Mouse (Mus musculus) neural tube, embryonic 14.5 days (tissue): ENCODE data around the gene Akr7a5. TPM values are rescaled to one million over a fixed set of nuclear protein-coding genes. Genes with fewer than 3 reads are reported as not detected.

Source experiments
- ATAC-seq: fragments of 200-750 bp; cut with Nextera tagmentation; 2 replicates; pipeline ENCODE4 v1.8.0; 2017; ENCODE audit warnings: low read depth, mild to moderate bottlenecking, moderate TSS enrichment, moderate library complexity
- H3K27ac ChIP-seq: fragments of 300-500 bp; sonication (generic); 2 replicates; pipeline ENCODE4 v1.5.1; 2014; ENCODE audit warnings: low read depth, mild to moderate bottlenecking, control low read depth, low read length, moderate library complexity, mixed read lengths
- H3K27me3 ChIP-seq: fragments of 300-500 bp; sonication (generic); 2 replicates; pipeline ENCODE4 v1.6.1; 2014; ENCODE audit warnings: low read length; ENCODE audit not compliant: control insufficient read depth, insufficient read depth
- H3K36me3 ChIP-seq: fragments of 300-500 bp; sonication (generic); 2 replicates; pipeline ENCODE4 v1.6.1; 2014; ENCODE audit warnings: low read length, mixed read lengths; ENCODE audit not compliant: control insufficient read depth, insufficient read depth
- H3K4me1 ChIP-seq: fragments of 300-500 bp; sonication (generic); 2 replicates; pipeline ENCODE4 v1.6.1; 2014; ENCODE audit warnings: low read length; ENCODE audit not compliant: control insufficient read depth, insufficient read depth
- H3K4me2 ChIP-seq: fragments of 300-500 bp; sonication (generic); 2 replicates; pipeline ENCODE4 v1.6.1; 2014; ENCODE audit warnings: mild to moderate bottlenecking, low read depth, low read length, control low read depth
- H3K4me3 ChIP-seq: fragments of 300-500 bp; sonication (generic); 2 replicates; pipeline ENCODE4 v1.5.1; 2014; ENCODE audit warnings: low read depth, low read length, control low read depth, mixed read lengths
- H3K9ac ChIP-seq: fragments of 300-500 bp; sonication (generic); replicated peaks from 2 replicates; pipeline ENCODE4 v1.6.1; 2014; ENCODE audit warnings: low read depth, mild to moderate bottlenecking, control low read depth, low read length, mixed read lengths
- H3K9me3 ChIP-seq: fragments of 300-500 bp; sonication (generic); 2 replicates; pipeline ENCODE4 v1.6.1; 2016; ENCODE audit warnings: low read length; ENCODE audit not compliant: control insufficient read depth
- WGBS: fragments of 180-500 bp; shearing (Covaris S2); extraction: QIAGEN DNeasy Blood & Tissue Kit; methylation state at CpG from one replicate; pipeline ENCODE4 v1.1.7; 2014; 5-methylcytosine and 5-hydroxymethylcytosine counted together
- polyA plus RNA-seq: library from polyadenylated mRNA; unstranded; fragments of >200 nt; fragmentation: Nextera tagmentation; extraction: Ambion mirVana; gene quantifications from 2 replicates; pipeline ENCODE4 v1.2.1, GENCODE M21; 2014

Akr7a5 gene
- polyA plus RNA-seq, 1 experiment from 2014 or later = 52.8 TPM

DNA sequence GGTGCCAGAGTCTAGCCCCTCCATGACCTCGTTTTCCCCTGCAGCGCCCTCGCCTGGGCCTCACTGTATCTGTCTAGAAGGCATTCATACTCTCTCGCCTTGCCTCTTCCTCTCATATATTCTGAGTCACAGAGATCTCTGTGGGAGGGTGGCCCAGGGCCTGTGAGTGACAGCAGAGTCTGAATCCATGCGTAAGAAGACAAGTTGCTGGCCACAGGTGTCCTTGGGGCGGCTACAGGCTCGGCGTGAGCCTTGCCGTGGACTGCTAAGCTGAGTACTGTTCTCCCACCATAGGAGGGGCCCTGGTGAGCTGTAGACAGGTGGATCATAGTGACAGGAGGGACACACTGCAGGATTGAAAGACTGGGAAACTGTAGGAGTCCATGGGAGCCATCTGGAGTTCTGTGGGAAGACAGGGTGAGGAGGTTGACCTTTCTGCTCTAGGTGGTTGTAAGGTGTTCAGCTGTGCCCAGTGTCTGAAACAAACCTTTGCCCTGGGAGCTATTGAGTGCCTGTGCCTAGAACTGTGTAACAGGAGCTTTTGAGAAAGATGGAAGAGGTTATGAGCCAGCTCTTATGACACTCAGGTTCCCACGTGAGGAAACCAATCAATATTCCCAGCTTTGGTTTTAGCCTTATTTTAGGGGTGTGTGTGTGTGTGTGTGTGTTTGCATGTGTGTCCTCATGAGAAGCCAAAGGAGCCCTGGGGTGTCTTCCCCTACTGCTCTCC is 37.4 kb upstream of the Akr7a5 start:
- H3K36me3 ChIP-seq = no peaks in the 10 kb centered on the region
- no peak overlapping the region for H3K9ac ChIP-seq
- 93% methylated on average over 10 of the region's 10 CpGs for WGBS
- H3K4me1 ChIP-seq = no peaks in the 10 kb centered on the region
- H3K27me3 ChIP-seq = no peaks in the 10 kb centered on the region
- no peak overlapping the region for H3K4me3 ChIP-seq
- no peaks in the 10 kb centered on the region for H3K9me3 ChIP-seq
- no peak overlapping the region for H3K27ac ChIP-seq
- ATAC-seq = no peak
- no peak overlapping the region for H3K4me2 ChIP-seq

DNA sequence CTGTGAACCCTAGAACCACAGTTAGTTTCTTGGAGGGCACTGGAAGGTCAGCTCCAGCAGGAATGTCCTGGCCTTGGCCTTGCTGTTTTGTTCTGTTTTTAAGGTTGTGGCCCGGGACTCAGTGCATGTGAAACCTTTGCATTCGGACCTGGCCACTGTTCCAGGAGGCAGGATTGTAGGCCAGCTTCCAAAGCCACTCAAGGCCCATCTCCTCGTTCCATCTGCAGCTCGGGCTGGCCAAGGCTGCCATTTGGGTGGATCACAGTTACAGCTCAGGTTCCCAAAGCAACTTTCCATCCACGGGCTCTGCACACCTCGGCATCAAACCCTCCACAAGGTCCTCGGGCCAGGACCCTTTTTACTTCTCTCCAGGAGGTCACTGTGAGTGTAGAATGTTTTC is 36.0 kb upstream of the Akr7a5 start:
- Histone ChIP-seq H3K27me3 (no peaks in the 10 kb centered on the region), H3K4me1 (no peaks in the 10 kb centered on the region), H3K36me3 (no peaks in the 10 kb centered on the region), H3K9ac (no peak overlapping the region), H3K4me3 (no peak overlapping the region), H3K27ac (no peak overlapping the region), H3K9me3 (no peaks in the 10 kb centered on the region), H3K4me2 (no peak overlapping the region)
- 95% methylated on average over 7 of the region's 7 CpGs for WGBS
- ATAC-seq = no peak

DNA sequence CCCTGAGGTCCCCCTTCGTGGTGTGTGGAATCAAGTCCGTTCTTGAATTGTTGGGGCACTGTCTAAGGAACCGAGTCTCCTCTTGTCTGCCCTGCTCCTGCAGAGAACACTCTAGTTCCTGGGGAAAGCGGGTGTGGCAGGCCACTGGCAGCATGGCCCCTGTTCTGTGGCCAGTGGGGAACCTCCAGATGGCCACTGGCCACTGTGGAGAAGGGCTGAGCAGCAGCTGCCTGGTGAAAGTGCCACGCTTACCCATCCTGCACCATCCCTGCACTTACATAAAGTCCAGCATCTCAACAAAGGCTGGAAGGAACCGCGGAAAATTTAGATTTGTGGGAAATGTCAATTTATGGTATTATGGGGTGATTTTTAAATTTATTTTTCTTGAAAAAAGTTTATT is 34.1 kb upstream of the Akr7a5 start:
- no peaks in the 10 kb centered on the region for H3K4me1 ChIP-seq
- H3K27ac ChIP-seq = no peak overlapping the region
- no peak overlapping the region for H3K4me2 ChIP-seq
- H3K27me3 ChIP-seq = no peaks in the 10 kb centered on the region
- no peak overlapping the region for H3K4me3 ChIP-seq
- H3K9me3 ChIP-seq = no peaks in the 10 kb centered on the region
- H3K9ac ChIP-seq = no peak overlapping the region
- WGBS = 87% methylated on average over 7 of the region's 7 CpGs
- ATAC-seq = no peak
- H3K36me3 ChIP-seq = peaks cover 13% of the 10 kb centered on the region

DNA sequence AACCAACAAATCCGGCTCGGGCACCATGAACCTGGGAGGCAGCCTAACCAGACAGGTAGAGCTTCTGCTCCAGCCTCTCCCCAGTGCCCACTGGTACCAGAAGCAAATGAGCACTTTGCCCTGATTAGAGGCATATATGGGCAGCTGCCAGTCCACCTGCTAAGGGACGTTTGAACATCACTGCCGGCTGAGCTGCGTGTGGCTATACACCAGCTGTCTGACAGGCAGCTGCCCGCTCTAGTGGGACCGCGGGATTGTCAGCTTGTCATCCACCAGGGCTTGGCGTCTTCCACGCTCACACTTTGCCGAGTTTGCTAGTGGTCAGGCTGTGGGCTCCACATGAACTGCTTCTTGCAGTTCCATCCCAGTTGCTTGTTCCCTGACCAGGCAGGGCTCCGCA is 30.0 kb upstream of the Akr7a5 start:
- H3K36me3 ChIP-seq = peaks cover 25% of the 10 kb centered on the region
- 93% methylated on average over 12 of the region's 12 CpGs for WGBS
- no peak for ATAC-seq

DNA sequence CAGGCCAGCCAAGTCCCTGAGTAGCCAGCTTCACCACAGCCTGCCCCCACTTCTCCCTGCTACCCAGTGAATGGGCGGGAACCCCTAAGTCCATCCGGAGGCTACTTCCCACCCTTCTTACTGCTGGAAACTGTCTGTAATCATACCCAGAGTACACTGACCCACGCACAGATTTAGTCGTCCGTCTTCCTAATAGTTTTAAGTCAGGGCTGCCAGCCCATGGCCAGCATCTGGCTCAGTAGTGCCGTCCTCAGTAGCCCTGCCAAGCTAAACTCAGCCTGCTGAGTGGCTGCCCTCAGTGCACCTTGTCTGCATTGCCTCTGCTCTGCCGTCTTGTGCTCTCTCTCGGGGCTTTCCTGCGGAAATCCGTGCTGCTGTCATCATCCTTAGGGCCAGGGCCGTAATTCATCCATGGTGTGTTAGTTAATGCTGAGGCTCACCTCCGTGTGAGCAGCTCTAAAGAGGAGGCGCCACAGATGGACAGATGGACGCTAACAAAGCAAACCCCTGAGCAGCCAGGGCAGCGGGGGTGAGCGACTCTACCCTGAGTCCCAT is 28.7 kb upstream of the Akr7a5 start:
- H3K4me3 ChIP-seq = no peak overlapping the region
- peaks cover 3% of the 10 kb centered on the region; the same call in 1 of the 2 replicates for H3K4me1 ChIP-seq
- H3K9ac ChIP-seq = no peak overlapping the region
- WGBS = 49% methylated on average over 16 of the region's 16 CpGs
- ATAC-seq = no peak
- no peaks in the 10 kb centered on the region for H3K9me3 ChIP-seq
- peaks cover 25% of the 10 kb centered on the region for H3K36me3 ChIP-seq
- no peak overlapping the region for H3K4me2 ChIP-seq
- no peaks in the 10 kb centered on the region for H3K27me3 ChIP-seq
- H3K27ac ChIP-seq = no peak overlapping the region

More for the DNA sequence above, 30.0 kb upstream of the Akr7a5 start:
- H3K9ac ChIP-seq = no peak overlapping the region
- H3K27me3 ChIP-seq = no peaks in the 10 kb centered on the region
- H3K4me3 ChIP-seq = no peak overlapping the region
- H3K4me2 ChIP-seq = no peak overlapping the region
- H3K9me3 ChIP-seq = no peaks in the 10 kb centered on the region
- peaks cover 3% of the 10 kb centered on the region; the same call in 1 of the 2 replicates for H3K4me1 ChIP-seq
- H3K27ac ChIP-seq = no peak overlapping the region

DNA sequence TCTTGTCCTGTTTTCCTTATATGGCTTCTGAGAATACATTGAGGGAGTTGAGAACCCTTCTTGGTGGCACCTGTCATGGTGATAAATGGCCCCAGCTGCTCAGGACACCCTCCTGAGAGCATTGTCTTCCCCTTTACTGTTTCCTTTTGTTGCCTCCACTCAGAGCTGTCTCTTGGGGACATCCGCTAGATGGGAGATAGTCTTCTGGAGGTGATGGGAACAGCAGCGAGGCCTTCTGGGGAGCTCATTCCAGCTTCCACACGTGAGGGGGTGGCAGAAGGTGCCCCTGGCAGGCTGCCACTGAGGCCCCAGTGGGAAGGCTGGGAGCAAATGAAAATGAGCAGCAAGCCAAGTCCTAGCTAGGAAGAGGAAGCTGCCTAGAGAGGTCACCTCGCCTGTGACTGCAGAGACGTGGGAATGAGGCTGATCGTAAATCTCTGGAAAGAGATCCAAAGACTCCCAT is 27.6 kb upstream of the Akr7a5 start:
- 18% methylated on average over 6 of the region's 6 CpGs for WGBS
- H3K9me3 ChIP-seq = no peaks in the 10 kb centered on the region
- ATAC-seq = no peak
- peaks cover 3% of the 10 kb centered on the region; the same call in 1 of the 2 replicates for H3K4me1 ChIP-seq
- no peak overlapping the region for H3K9ac ChIP-seq
- H3K4me3 ChIP-seq = no peak overlapping the region
- H3K27ac ChIP-seq = 0 out of 2 replicates have a peak overlapping the region, but pooled peaks have one; percentile 12
- peaks cover 28% of the 10 kb centered on the region for H3K36me3 ChIP-seq
- no peak overlapping the region for H3K4me2 ChIP-seq
- no peaks in the 10 kb centered on the region for H3K27me3 ChIP-seq

DNA sequence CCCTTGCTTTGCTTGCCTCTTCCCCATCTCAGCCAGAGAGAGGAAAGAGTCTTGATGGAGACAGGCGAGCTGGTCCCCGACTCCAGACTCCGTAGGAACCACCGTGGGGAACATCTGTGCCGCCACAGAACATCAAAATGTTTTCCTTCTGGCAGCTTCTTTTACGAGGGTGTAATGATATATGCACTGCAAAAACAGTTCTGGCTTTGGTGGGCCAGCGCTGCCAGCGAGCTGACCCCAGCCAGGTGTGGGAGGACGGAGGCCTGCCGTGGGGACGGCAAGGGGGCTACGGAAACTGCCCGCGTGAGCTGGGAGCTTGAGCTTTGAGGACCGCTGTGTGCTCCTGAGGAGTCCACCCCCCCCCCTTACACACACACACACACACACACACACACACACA is 25.7 kb upstream of the Akr7a5 start:
- peaks cover 38% of the 10 kb centered on the region for H3K36me3 ChIP-seq

DNA sequence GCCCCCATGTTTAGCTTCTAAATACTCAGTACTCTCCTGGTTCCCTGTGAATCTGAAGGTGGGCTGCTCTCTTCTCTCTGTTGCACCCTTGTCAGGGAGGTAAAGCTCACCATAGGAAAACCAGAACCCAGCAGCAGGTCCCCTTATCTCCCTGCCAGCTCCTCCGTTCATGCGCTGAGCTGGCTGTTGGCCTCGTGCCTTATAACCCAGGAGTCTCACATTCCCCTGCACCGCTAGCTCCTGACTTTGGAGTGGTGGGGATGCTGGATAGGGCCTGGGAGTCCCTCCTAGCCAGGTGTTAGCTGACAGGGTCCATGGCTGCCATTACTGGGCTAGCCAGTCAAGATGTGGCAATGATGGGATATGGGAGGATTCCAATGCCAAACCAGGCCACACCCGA is 24.3 kb upstream of the Akr7a5 start:
- WGBS = 85% methylated on average over 5 of the region's 5 CpGs
- H3K27ac ChIP-seq = no peak overlapping the region
- peaks cover 28% of the 10 kb centered on the region for H3K36me3 ChIP-seq
- no peak overlapping the region for H3K4me2 ChIP-seq
- no peaks in the 10 kb centered on the region for H3K9me3 ChIP-seq
- no peak overlapping the region for H3K9ac ChIP-seq
- H3K4me1 ChIP-seq = peaks cover 3% of the 10 kb centered on the region; the same call in 1 of the 2 replicates
- no peak overlapping the region for H3K4me3 ChIP-seq
- no peak for ATAC-seq
- H3K27me3 ChIP-seq = no peaks in the 10 kb centered on the region

More for the DNA sequence above, 25.7 kb upstream of the Akr7a5 start:
- Histone ChIP-seq H3K4me2 (no peak overlapping the region), H3K27ac (no peak overlapping the region), H3K9me3 (no peaks in the 10 kb centered on the region), H3K4me3 (no peak overlapping the region), H3K27me3 (no peaks in the 10 kb centered on the region), H3K4me1 (peaks cover 3% of the 10 kb centered on the region; the same call in 1 of the 2 replicates), H3K9ac (no peak overlapping the region)
- ATAC-seq = no peak
- WGBS = 87% methylated on average over 15 of the region's 15 CpGs

DNA sequence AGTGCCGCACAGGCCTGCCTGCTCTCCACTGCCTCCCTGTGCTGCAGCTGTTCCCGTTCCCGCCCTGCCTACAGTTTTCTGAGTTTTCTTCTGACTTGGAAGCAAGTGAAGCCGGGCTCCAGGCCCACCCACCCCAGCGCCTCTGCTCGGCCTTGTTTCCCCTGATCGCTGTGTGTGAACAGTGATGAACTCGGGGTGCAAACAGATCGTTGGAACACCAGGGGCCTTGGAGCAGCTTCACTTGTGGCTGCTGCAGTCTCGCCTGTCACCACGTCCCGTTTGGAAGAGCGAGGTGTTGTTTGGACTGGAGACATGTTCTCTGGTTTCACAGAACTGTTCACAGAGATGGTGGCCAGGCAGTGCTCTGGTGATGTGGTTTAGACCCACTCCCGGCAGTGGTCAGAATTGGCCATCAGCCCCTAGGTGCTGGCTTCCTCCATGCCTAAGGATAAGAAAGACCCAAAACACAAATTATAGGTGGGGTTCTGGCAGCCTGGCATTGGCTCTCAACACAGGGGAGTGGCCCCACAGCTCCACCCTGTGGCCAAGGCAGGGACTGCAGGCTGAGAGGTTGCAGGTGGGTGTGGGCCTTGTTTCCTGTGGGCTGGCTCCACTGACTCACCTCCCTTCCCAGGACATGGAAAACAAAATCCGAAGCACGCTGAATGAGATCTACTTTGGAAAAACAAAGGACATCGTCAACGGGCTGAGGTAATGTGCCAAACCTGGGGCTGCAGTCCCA is 23.3 kb upstream of the Akr7a5 start:
- no peak for ATAC-seq
- peaks cover 3% of the 10 kb centered on the region; the same call in 1 of the 2 replicates for H3K4me1 ChIP-seq
- H3K27me3 ChIP-seq = no peaks in the 10 kb centered on the region
- no peak overlapping the region for H3K27ac ChIP-seq
- no peak overlapping the region for H3K9ac ChIP-seq
- WGBS = 87% methylated on average over 18 of the region's 18 CpGs
- peaks cover 25% of the 10 kb centered on the region for H3K36me3 ChIP-seq
- no peak overlapping the region for H3K4me2 ChIP-seq
- no peaks in the 10 kb centered on the region for H3K9me3 ChIP-seq
- H3K4me3 ChIP-seq = no peak overlapping the region
